Mouse (Mus musculus): Measurements from ENCODE around the gene Clic6. TPM values are rescaled to one million over a fixed set of nuclear protein-coding genes. Genes with fewer than 3 reads are reported as not detected.
A peak's percentile ranks its signal among the peaks of the same experiment; 100 is the strongest.

Gene Clic6
- polyA plus RNA-seq, 1 experiment from 2014 or later: 1.5 TPM

DNA sequence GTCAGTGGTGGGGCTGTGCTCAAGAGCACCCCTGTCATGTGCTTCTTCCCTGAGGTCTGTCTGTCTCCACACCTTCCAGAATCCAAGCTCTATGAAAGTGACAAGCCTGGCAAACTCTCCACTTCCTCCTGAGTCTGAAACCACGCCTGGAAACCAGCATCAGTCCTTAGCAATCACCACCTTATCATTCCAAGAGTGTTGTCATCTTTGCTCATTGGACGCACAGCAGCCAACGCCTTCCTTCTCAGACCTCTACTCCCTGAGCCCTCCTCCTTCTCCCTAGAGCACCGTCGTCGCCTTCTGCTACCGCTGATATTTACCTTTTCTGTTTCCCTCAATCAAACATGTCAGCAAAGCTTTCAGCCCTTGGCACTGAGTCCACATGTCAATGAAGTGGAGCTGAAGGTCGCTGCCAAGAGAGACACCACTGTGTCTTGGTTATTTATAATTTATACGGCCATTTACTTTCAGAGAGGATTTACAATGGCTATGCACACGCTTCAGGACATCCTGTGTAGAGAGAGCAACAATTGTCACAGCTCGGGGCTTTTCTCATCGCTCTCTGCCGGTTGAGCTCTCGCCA, 21.1 kb upstream of the Clic6 start:
- no peaks in the 10 kb centered on the region for H3K27me3 ChIP-seq (replicated peaks; ENCODE audit: control insufficient read depth, insufficient read depth, low read length)
- H3K4me2 ChIP-seq: peak overlapping the region; percentile 97
- peak overlapping the region; percentile 86 for H3K4me3 ChIP-seq (ENCODE audit: low read depth, low read length)
- ATAC-seq (replicated peaks; ENCODE audit: low FRiP score) (peak; percentile 46; the same call in 1 of the 2 replicates), DNase-seq (ENCODE audit: low spot score) (no peak)
- 0 out of 2 replicates have a peak overlapping the region, but pooled peaks have one; percentile 86 for H3K9ac ChIP-seq (ENCODE audit: low read depth, low read length)
- WGBS: 47% methylated on average over 14 of the region's 14 CpGs
- H3K27ac ChIP-seq (ENCODE audit: low read depth, low read length): 0 out of 2 replicates have a peak overlapping the region, but pooled peaks have one; percentile 7
- H3K36me3 ChIP-seq (ENCODE audit: control insufficient read depth, insufficient read depth, low read length): no peaks in the 10 kb centered on the region
- peaks cover 16% of the 10 kb centered on the region for H3K4me1 ChIP-seq (replicated peaks; ENCODE audit: control insufficient read depth, insufficient read depth, low read length)
- H3K9me3 ChIP-seq (ENCODE audit: control insufficient read depth, low read length): no peaks in the 10 kb centered on the region

DNA sequence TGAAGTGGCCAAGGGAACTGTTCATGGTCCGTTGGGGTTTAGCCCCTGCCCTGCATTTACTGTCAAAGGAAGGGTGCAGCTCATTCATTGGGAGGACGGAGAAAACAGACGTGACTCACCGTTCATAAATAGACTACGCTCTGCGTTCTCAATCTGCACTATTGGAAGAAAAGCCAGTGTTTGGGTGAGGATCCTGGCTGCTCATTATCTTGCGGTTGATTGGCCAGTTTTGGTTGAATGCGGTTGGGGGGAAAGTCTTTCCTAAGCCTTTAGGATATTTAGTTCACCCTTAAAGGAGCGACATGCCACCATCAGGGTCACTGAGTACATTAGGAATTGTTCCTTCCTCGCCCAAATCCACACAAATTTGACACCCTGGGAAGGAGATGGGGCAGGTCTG, 20.3 kb upstream of the Clic6 start:
- ATAC-seq (replicated peaks; ENCODE audit: low FRiP score) (no peak), DNase-seq (ENCODE audit: low spot score) (no peak)

DNA sequence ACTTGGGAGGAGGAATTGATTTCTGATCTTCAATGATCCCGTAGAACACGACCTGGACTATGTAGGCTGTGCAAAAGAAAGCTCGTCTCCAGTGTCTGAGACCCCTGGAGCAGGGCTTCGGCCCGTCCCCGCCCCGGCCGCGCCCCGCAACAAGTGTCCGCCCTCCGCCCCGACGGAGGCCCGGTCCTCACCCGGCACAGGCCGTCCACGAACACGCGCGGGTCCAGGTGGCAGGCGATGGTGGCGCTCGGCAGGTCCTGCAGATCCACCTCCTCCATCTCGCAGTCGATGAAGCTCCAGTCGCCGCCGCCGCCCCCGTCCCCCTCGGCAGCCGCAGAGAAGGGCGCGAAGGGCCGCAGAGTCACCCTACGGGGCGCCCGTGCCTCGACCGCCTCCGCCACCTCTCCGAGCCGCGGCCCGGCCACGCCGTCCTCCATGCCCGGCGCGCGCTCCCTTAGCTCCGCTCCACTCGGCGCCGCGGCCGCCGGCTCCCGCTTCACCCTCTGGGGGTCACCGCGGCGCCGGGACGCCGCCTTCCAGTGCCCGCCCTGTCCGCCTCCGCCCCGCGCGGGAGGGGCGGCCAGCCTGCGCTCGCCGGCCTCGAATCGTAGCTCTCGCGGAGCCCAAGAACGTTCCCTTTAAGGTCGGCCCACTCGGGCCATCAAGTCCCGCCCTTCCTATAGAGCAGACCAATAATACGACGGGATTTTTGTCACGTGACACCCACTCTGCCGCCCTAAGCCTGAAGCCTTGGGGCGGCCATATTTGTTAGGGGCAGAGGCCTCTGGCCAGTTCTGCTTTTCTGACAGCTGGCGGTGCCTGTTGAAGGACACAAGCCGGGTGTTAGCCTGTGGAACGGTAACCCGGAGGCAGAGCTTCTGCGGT, 19.7 kb upstream of the Clic6 start:
- Histone ChIP-seq H3K27ac (ENCODE audit: low read depth, low read length) (peak overlapping the region; percentile 65), H3K36me3 (ENCODE audit: control insufficient read depth, insufficient read depth, low read length) (no peaks in the 10 kb centered on the region), H3K27me3 (replicated peaks; ENCODE audit: control insufficient read depth, insufficient read depth, low read length) (no peaks in the 10 kb centered on the region), H3K4me2 (peak overlapping the region; percentile 97), H3K9ac (ENCODE audit: low read depth, low read length) (peak overlapping the region; percentile 86), H3K9me3 (ENCODE audit: control insufficient read depth, low read length) (no peaks in the 10 kb centered on the region), H3K4me3 (ENCODE audit: low read depth, low read length) (peak overlapping the region; percentile 86), H3K4me1 (replicated peaks; ENCODE audit: control insufficient read depth, insufficient read depth, low read length) (peaks cover 16% of the 10 kb centered on the region)
- ATAC-seq (replicated peaks; ENCODE audit: low FRiP score): peak; percentile 98
- peak; percentile 90 for DNase-seq (ENCODE audit: low spot score)
- WGBS: under 1% methylated on average over 93 of the region's 94 CpGs

More for the DNA sequence above, 20.3 kb upstream of the Clic6 start:
- H3K4me2 ChIP-seq: peak overlapping the region; percentile 97
- H3K27me3 ChIP-seq (replicated peaks; ENCODE audit: control insufficient read depth, insufficient read depth, low read length): no peaks in the 10 kb centered on the region
- no peaks in the 10 kb centered on the region for H3K9me3 ChIP-seq (ENCODE audit: control insufficient read depth, low read length)
- no peak overlapping the region for H3K27ac ChIP-seq (ENCODE audit: low read depth, low read length)
- peaks cover 16% of the 10 kb centered on the region for H3K4me1 ChIP-seq (replicated peaks; ENCODE audit: control insufficient read depth, insufficient read depth, low read length)
- 17% methylated on average over 10 of the region's 10 CpGs for WGBS
- H3K9ac ChIP-seq (ENCODE audit: low read depth, low read length): peak overlapping the region; percentile 86
- no peaks in the 10 kb centered on the region for H3K36me3 ChIP-seq (ENCODE audit: control insufficient read depth, insufficient read depth, low read length)
- H3K4me3 ChIP-seq (ENCODE audit: low read depth, low read length): peak overlapping the region; percentile 86

DNA sequence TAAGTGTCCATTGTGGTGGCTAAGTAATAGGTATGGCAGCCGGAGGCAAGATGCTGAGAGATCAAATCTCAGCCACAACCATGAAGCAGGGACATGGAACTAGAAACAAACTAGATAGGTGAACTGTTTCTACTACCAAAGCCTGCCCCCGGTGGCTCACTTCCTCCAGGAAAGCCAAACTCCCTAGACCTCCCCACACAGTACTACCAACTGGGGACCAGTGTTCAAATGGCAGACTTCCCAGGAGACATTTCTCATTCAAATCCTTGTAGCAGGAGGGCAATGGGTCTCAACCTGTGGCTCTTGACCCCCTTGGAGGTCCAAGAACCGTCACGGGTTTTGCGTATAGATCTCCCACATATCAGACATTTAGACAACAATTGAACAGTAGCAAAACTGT, 18.5 kb upstream of the Clic6 start:
- H3K36me3 ChIP-seq (ENCODE audit: control insufficient read depth, insufficient read depth, low read length): no peaks in the 10 kb centered on the region
- no peaks in the 10 kb centered on the region for H3K9me3 ChIP-seq (ENCODE audit: control insufficient read depth, low read length)
- no peak overlapping the region for H3K27ac ChIP-seq (ENCODE audit: low read depth, low read length)
- no peak overlapping the region for H3K4me3 ChIP-seq (ENCODE audit: low read depth, low read length)
- H3K4me1 ChIP-seq (replicated peaks; ENCODE audit: control insufficient read depth, insufficient read depth, low read length): peaks cover 16% of the 10 kb centered on the region
- ATAC-seq (replicated peaks; ENCODE audit: low FRiP score) (no peak), DNase-seq (ENCODE audit: low spot score) (no peak)
- 77% methylated on average over 5 of the region's 5 CpGs for WGBS
- no peak overlapping the region for H3K9ac ChIP-seq (ENCODE audit: low read depth, low read length)
- no peak overlapping the region for H3K4me2 ChIP-seq
- H3K27me3 ChIP-seq (replicated peaks; ENCODE audit: control insufficient read depth, insufficient read depth, low read length): no peaks in the 10 kb centered on the region

DNA sequence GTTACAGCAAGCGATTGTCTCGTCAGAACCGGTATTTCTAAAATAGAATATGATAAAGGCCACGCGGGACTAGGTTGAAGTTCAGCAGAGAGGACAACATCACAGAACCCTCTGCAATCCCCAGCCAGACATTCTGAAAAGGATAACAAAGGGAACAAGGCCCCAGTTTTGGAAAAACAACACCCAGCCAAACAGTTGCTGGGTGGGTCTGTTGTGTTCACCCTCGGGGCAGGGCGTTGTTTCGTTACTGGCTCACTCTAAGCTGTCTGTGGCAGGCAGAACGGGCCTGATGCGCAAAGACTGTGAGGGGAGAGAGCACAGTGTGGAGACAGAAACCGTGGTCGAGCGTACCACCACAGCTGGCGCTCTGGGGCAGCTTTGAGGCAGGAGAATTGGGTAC, 17.1 kb upstream of the Clic6 start:
- Histone ChIP-seq H3K9ac (ENCODE audit: low read depth, low read length) (no peak overlapping the region), H3K36me3 (ENCODE audit: control insufficient read depth, insufficient read depth, low read length) (no peaks in the 10 kb centered on the region), H3K4me2 (no peak overlapping the region), H3K9me3 (ENCODE audit: control insufficient read depth, low read length) (no peaks in the 10 kb centered on the region), H3K27me3 (replicated peaks; ENCODE audit: control insufficient read depth, insufficient read depth, low read length) (no peaks in the 10 kb centered on the region), H3K4me3 (ENCODE audit: low read depth, low read length) (no peak overlapping the region), H3K4me1 (replicated peaks; ENCODE audit: control insufficient read depth, insufficient read depth, low read length) (peaks cover 16% of the 10 kb centered on the region), H3K27ac (ENCODE audit: low read depth, low read length) (no peak overlapping the region)
- WGBS: 76% methylated on average over 14 of the region's 14 CpGs
- DNase-seq (ENCODE audit: low spot score) (no peak), ATAC-seq (replicated peaks; ENCODE audit: low FRiP score) (no peak)

DNA sequence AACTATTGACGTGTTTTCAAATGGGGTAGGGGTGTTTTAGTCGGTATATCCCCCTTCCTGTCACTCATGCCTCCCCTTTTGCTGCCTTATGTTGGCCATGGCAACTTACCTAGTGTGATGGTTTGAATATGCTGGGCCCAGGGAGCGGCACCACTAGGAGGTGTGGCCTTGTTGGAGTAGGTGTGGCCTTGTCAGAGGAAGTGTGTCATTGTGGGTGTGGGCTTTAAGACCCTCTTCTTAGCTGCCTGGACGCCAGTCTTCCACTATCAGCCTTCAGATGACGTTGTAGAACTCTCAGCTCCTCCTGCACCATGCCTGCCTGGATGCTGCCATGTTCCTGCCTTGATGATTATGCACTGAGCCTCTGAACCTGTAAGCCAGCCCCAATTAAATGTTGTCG, 14.8 kb upstream of the Clic6 start, which contains the start of gene Rcan1:
Gene Rcan1, minus strand, starts transcription at position 162 of the 400 bp plus-strand sequence.
- Histone ChIP-seq H3K9me3 (ENCODE audit: control insufficient read depth, low read length) (no peaks in the 10 kb centered on the region), H3K27ac (ENCODE audit: low read depth, low read length) (no peak within 1 kb of the TSS), H3K4me3 (ENCODE audit: low read depth, low read length) (no peak within 1 kb of the TSS), H3K27me3 (replicated peaks; ENCODE audit: control insufficient read depth, insufficient read depth, low read length) (no peaks in the 10 kb centered on the region), H3K9ac (ENCODE audit: low read depth, low read length) (no peak within 1 kb of the TSS), H3K4me1 (replicated peaks; ENCODE audit: control insufficient read depth, insufficient read depth, low read length) (no peaks in the 10 kb centered on the region; the same call in 1 of the 2 replicates), H3K4me2 (no peak within 1 kb of the TSS), H3K36me3 (ENCODE audit: control insufficient read depth, insufficient read depth, low read length) (no peaks in the 10 kb centered on the region)
- DNase-seq (ENCODE audit: low spot score) (no peak), ATAC-seq (replicated peaks; ENCODE audit: low FRiP score) (no peak)
- 60% methylated on average over 6 of the region's 6 CpGs for WGBS

DNA sequence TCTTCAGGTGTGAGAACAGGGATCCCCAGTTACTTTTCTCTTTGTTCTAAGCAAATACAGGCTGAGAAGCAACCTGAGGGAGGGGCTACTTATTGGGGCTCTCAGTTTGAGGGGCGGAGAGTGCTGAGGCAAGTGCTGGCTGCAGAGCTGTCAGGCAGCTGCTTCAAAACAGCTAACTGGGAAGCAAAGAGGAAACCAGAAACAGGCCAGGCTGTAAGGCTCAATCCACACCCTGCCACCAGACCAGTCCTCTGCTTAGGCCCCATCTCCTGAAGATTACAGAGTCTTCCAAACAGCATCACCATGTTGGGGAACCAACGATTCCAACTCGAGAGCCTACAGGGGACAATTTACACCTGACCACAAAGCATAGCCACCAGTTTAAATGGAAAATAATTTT, 12.6 kb upstream of the Clic6 start:
- no peak for DNase-seq (ENCODE audit: low spot score)

DNA sequence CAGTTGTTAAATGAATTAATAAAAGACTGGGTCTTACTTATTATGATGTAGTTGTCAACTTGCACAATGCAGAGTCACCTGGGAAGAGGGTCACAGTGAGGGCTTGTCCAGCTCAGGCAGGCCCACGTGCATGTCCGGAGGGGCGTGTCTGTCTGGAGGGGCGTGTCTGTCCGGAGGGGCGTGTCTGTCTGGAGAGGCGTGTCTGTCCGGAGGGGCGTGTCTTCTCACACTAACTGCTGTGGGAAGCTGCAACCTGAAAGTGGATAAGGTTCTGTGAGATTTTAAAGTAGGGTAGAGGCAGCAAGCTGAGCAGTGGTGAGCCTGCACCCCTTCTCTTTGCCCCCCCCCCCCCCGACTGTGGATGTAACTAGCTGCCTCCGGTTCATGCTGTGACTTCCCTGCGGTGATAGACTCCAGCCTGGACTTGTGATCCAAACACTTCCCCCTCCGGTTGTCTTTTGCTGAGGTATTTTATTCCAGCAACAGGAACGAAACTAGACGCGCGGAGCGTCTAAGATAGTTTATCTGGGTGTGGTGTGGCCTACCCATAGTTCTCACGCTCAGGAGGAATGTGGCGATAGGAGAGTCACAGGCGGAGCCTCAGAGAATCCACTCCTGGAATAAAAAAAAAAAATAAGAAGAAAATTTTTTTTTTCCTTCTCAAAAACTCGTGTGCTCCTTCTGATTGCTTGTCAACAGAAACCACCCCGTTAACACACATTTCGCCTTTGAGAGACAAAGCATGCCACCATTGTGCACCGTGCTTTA, 10.3 kb upstream of the Clic6 start:
- Histone ChIP-seq H3K4me1 (replicated peaks; ENCODE audit: control insufficient read depth, insufficient read depth, low read length) (no peaks in the 10 kb centered on the region; the same call in 1 of the 2 replicates), H3K27ac (ENCODE audit: low read depth, low read length) (peak overlapping the region; percentile 85), H3K9me3 (ENCODE audit: control insufficient read depth, low read length) (no peaks in the 10 kb centered on the region), H3K4me3 (ENCODE audit: low read depth, low read length) (peak overlapping the region; percentile 43), H3K9ac (ENCODE audit: low read depth, low read length) (no peak overlapping the region), H3K27me3 (replicated peaks; ENCODE audit: control insufficient read depth, insufficient read depth, low read length) (peaks cover 8% of the 10 kb centered on the region), H3K4me2 (peak overlapping the region; percentile 56), H3K36me3 (ENCODE audit: control insufficient read depth, insufficient read depth, low read length) (no peaks in the 10 kb centered on the region)
- DNase-seq (ENCODE audit: low spot score): no peak
- WGBS: 40% methylated on average over 24 of the region's 25 CpGs
- peak; percentile 86 for ATAC-seq (replicated peaks; ENCODE audit: low FRiP score)

More for the DNA sequence above, 12.6 kb upstream of the Clic6 start:
- Histone ChIP-seq H3K4me2 (no peak overlapping the region), H3K9me3 (ENCODE audit: control insufficient read depth, low read length) (no peaks in the 10 kb centered on the region), H3K4me1 (replicated peaks; ENCODE audit: control insufficient read depth, insufficient read depth, low read length) (no peaks in the 10 kb centered on the region; the same call in 1 of the 2 replicates), H3K27ac (ENCODE audit: low read depth, low read length) (no peak overlapping the region), H3K9ac (ENCODE audit: low read depth, low read length) (no peak overlapping the region), H3K27me3 (replicated peaks; ENCODE audit: control insufficient read depth, insufficient read depth, low read length) (no peaks in the 10 kb centered on the region), H3K4me3 (ENCODE audit: low read depth, low read length) (no peak overlapping the region), H3K36me3 (ENCODE audit: control insufficient read depth, insufficient read depth, low read length) (no peaks in the 10 kb centered on the region)
- WGBS: 82% methylated on average over 3 of the region's 3 CpGs
- no peak for ATAC-seq (replicated peaks; ENCODE audit: low FRiP score)
